Mouse (Mus musculus) limb, embryonic 13.5 days (tissue): ENCODE measurements at regions not wholly inside any gene's neighbourhood (a gene's known extent, or its start where the extent isn't known, plus 50 kb on each side); places are given as distances from the start of the nearest gene placed in this dataset.
A peak's percentile ranks its signal among the peaks of the same experiment; 100 is the strongest.

ENCODE experiments used
- ATAC-seq: fragments of 200-750 bp; cut with Nextera tagmentation; 2 replicates; pipeline ENCODE4 v1.8.0; 2017; ENCODE audit warnings: low read depth, moderate number of reproducible peaks, moderate TSS enrichment; ENCODE audit not compliant: low FRiP score
- H3K27ac ChIP-seq: fragments of 300-500 bp; sonication (generic); 2 replicates; pipeline ENCODE4 v1.5.1; 2015; ENCODE audit warnings: inconsistent platforms, mild to moderate bottlenecking, moderate library complexity
- H3K27me3 ChIP-seq: fragments of 300-500 bp; sonication (generic); 2 replicates; pipeline ENCODE4 v1.6.1; 2015; ENCODE audit warnings: mild to moderate bottlenecking, inconsistent platforms
- H3K36me3 ChIP-seq: fragments of 300-500 bp; sonication (generic); 2 replicates; pipeline ENCODE4 v1.6.1; 2015; ENCODE audit warnings: inconsistent platforms, mild to moderate bottlenecking, moderate library complexity
- H3K4me1 ChIP-seq: fragments of 300-500 bp; sonication (generic); 2 replicates; pipeline ENCODE4 v1.6.1; 2015; ENCODE audit warnings: inconsistent platforms
- H3K4me2 ChIP-seq: fragments of 300-500 bp; sonication (generic); replicated peaks from 2 replicates; pipeline ENCODE4 v1.6.1; 2015; ENCODE audit warnings: inconsistent platforms, mild to moderate bottlenecking, moderate library complexity
- H3K4me3 ChIP-seq: fragments of 300-500 bp; sonication (generic); 2 replicates; pipeline ENCODE4 v1.5.1; 2015; ENCODE audit warnings: moderate library complexity, mild to moderate bottlenecking, inconsistent platforms
- H3K9ac ChIP-seq: fragments of 300-500 bp; sonication (generic); 2 replicates; pipeline ENCODE4 v1.6.1; 2015; ENCODE audit warnings: mild to moderate bottlenecking, inconsistent platforms
- H3K9me3 ChIP-seq: fragments of 300-500 bp; sonication (generic); 2 replicates; pipeline ENCODE4 v1.6.1; 2016; ENCODE audit warnings: inconsistent platforms
- WGBS: fragments of 180-500 bp; shearing (Covaris S2); methylation state at CpG from one replicate; pipeline ENCODE4 v1.1.7; 2015; 5-methylcytosine and 5-hydroxymethylcytosine counted together

GRCm38 (mm10) chr6:140297969-140298554 lies 125.8 kb upstream of the Plekha5 start:
- Histone ChIP-seq H3K9me3 (no peaks in the 10 kb centered on the region), H3K4me1 (peaks cover 15% of the 10 kb centered on the region), H3K27me3 (no peaks in the 10 kb centered on the region), H3K9ac (no peak overlapping the region), H3K27ac (no peak overlapping the region), H3K4me2 (0 out of 2 replicates have a peak overlapping the region, but pooled peaks have one; percentile 9), H3K36me3 (no peaks in the 10 kb centered on the region), H3K4me3 (no peak overlapping the region)
- no peak for ATAC-seq
- 68% methylated on average over 14 of the region's 14 CpGs for WGBS

- Histone ChIP-seq H3K9me3 (no peaks in the 10 kb centered on the region), H3K4me3 (no peak overlapping the region), H3K9ac (no peak overlapping the region), H3K4me2 (no peak overlapping the region), H3K4me1 (peaks cover 15% of the 10 kb centered on the region), H3K27ac (no peak overlapping the region), H3K36me3 (no peaks in the 10 kb centered on the region), H3K27me3 (no peaks in the 10 kb centered on the region)
- no peak for ATAC-seq
- 84% methylated on average over 6 of the region's 6 CpGs for WGBS
Observed at GRCm38 (mm10) chr6:140297561-140297960, 126.3 kb upstream of the Plekha5 start.

GRCm38 (mm10) chr6:140290109-140290508 lies 133.7 kb upstream of the Plekha5 start:
- no peak overlapping the region for H3K4me3 ChIP-seq
- no peak overlapping the region for H3K9ac ChIP-seq
- H3K27ac ChIP-seq = no peak overlapping the region
- WGBS = 73% methylated on average over 12 of the region's 13 CpGs
- ATAC-seq = no peak
- no peaks in the 10 kb centered on the region for H3K9me3 ChIP-seq
- H3K4me2 ChIP-seq = no peak overlapping the region
- H3K4me1 ChIP-seq = no peaks in the 10 kb centered on the region
- H3K36me3 ChIP-seq = no peaks in the 10 kb centered on the region
- H3K27me3 ChIP-seq = no peaks in the 10 kb centered on the region

GRCm38 (mm10) chr6:140288799-140289198 lies 135.1 kb upstream of the Plekha5 start:
- 41% methylated on average over 8 of the region's 8 CpGs for WGBS

GRCm38 (mm10) chr6:140282285-140282577 lies 141.6 kb upstream of the Plekha5 start:
- Histone ChIP-seq H3K4me1 (peaks cover 32% of the 10 kb centered on the region), H3K4me2 (no peak overlapping the region), H3K27ac (no peak overlapping the region; the same call in 1 of the 2 replicates), H3K9me3 (no peaks in the 10 kb centered on the region), H3K27me3 (no peaks in the 10 kb centered on the region), H3K4me3 (no peak overlapping the region), H3K9ac (no peak overlapping the region), H3K36me3 (no peaks in the 10 kb centered on the region)
- WGBS = 70% methylated on average over 7 of the region's 7 CpGs
- ATAC-seq = no peak

More at GRCm38 (mm10) chr6:140288799-140289198, 135.1 kb upstream of the Plekha5 start:
- no peak for ATAC-seq
- Histone ChIP-seq H3K4me3 (no peak overlapping the region), H3K27ac (no peak overlapping the region), H3K36me3 (no peaks in the 10 kb centered on the region), H3K4me1 (no peaks in the 10 kb centered on the region), H3K27me3 (no peaks in the 10 kb centered on the region), H3K9me3 (no peaks in the 10 kb centered on the region), H3K9ac (no peak overlapping the region), H3K4me2 (no peak overlapping the region)

- H3K9ac ChIP-seq = no peak overlapping the region
- ATAC-seq = peak; percentile 62
- H3K9me3 ChIP-seq = no peaks in the 10 kb centered on the region
- H3K4me3 ChIP-seq = no peak overlapping the region
- H3K4me1 ChIP-seq = peaks cover 32% of the 10 kb centered on the region
- WGBS = 28% methylated on average over 17 of the region's 17 CpGs
- no peak overlapping the region; the same call in 1 of the 2 replicates for H3K27ac ChIP-seq
- H3K27me3 ChIP-seq = no peaks in the 10 kb centered on the region
- no peaks in the 10 kb centered on the region for H3K36me3 ChIP-seq
- H3K4me2 ChIP-seq = peak overlapping the region; percentile 28; the same call in 1 of the 2 replicates
Observed at GRCm38 (mm10) chr6:140281488-140282284, 142.2 kb upstream of the Plekha5 start.

GRCm38 (mm10) chr6:140280817-140281475 lies 142.9 kb upstream of the Plekha5 start:
- peak; percentile 61; the same call in 1 of the 2 replicates for ATAC-seq
- no peak overlapping the region for H3K4me3 ChIP-seq
- no peak overlapping the region; the same call in 1 of the 2 replicates for H3K27ac ChIP-seq
- peaks cover 32% of the 10 kb centered on the region for H3K4me1 ChIP-seq
- 0 out of 2 replicates have a peak overlapping the region, but pooled peaks have one; percentile 21 for H3K4me2 ChIP-seq
- no peaks in the 10 kb centered on the region for H3K27me3 ChIP-seq
- WGBS = 35% methylated on average over 9 of the region's 9 CpGs
- H3K36me3 ChIP-seq = no peaks in the 10 kb centered on the region
- no peak overlapping the region for H3K9ac ChIP-seq
- H3K9me3 ChIP-seq = no peaks in the 10 kb centered on the region

- Histone ChIP-seq H3K36me3 (no peaks in the 10 kb centered on the region), H3K27ac (no peak overlapping the region), H3K4me3 (no peak overlapping the region), H3K4me2 (no peak overlapping the region), H3K9ac (no peak overlapping the region), H3K9me3 (no peaks in the 10 kb centered on the region), H3K4me1 (peaks cover 32% of the 10 kb centered on the region), H3K27me3 (no peaks in the 10 kb centered on the region)
- WGBS = 60% methylated on average over 8 of the region's 8 CpGs
- ATAC-seq = no peak
Observed at GRCm38 (mm10) chr6:140279736-140280370, 144.0 kb upstream of the Plekha5 start.

GRCm38 (mm10) chr6:140278750-140279149 lies 145.1 kb upstream of the Plekha5 start:
- Histone ChIP-seq H3K27me3 (no peaks in the 10 kb centered on the region), H3K36me3 (no peaks in the 10 kb centered on the region), H3K9me3 (no peaks in the 10 kb centered on the region), H3K4me2 (no peak overlapping the region), H3K4me3 (no peak overlapping the region), H3K9ac (no peak overlapping the region), H3K27ac (no peak overlapping the region), H3K4me1 (peaks cover 32% of the 10 kb centered on the region)
- WGBS = 13% methylated on average over 5 of the region's 5 CpGs
- ATAC-seq = no peak; the same call in 1 of the 2 replicates

GRCm38 (mm10) chr6:140270592-140270991 lies 153.3 kb upstream of the Plekha5 start:
- Histone ChIP-seq H3K36me3 (no peaks in the 10 kb centered on the region), H3K9me3 (no peaks in the 10 kb centered on the region), H3K27ac (no peak overlapping the region), H3K9ac (no peak overlapping the region), H3K4me3 (no peak overlapping the region), H3K4me2 (no peak overlapping the region), H3K4me1 (peaks cover 10% of the 10 kb centered on the region), H3K27me3 (no peaks in the 10 kb centered on the region)
- 37% methylated on average over 6 of the region's 6 CpGs for WGBS
- peak; percentile 42; the same call in 1 of the 2 replicates for ATAC-seq

- WGBS = 25% methylated on average over 11 of the region's 11 CpGs
- Histone ChIP-seq H3K36me3 (no peaks in the 10 kb centered on the region), H3K27ac (no peak overlapping the region), H3K9ac (no peak overlapping the region), H3K4me2 (no peak overlapping the region), H3K4me3 (no peak overlapping the region), H3K27me3 (no peaks in the 10 kb centered on the region), H3K4me1 (peaks cover 10% of the 10 kb centered on the region), H3K9me3 (no peaks in the 10 kb centered on the region)
- 0 out of 2 replicates have a peak, but pooled peaks have one; percentile 17 for ATAC-seq
Observed at GRCm38 (mm10) chr6:140268315-140269070, 155.4 kb upstream of the Plekha5 start.
